Mouse (Mus musculus) kidney, adult 2 months (tissue): ENCODE data around the gene Nr1d1.
A peak's percentile ranks its signal among the peaks of the same experiment; 100 is the strongest.

Experiments used
- CTCF ChIP-seq: fragments of 200-500 bp; conservative IDR thresholded peaks from 2 replicates; pipeline ENCODE4 v1.5.1; 2011; ENCODE audit warnings: low read depth, mild to moderate bottlenecking, control low read depth, low read length, moderate library complexity, mixed read lengths; ENCODE audit not compliant: insufficient read depth, insufficient read length
- POLR2A ChIP-seq: fragments of 200-500 bp; IDR thresholded peaks from one replicate; pipeline ENCODE4 v1.6.1; 2011; ENCODE audit warnings: low read depth, low read length, control low read depth

GRCm38 (mm10) chr11:98809457-98810290 lies 34.5 kb upstream of the Nr1d1 start:
- TF ChIP-seq CTCF (no peak), POLR2A (peak; percentile 74)
